Mouse (Mus musculus): Measurements from ENCODE around the gene Atxn1l. TPM values are rescaled to one million over a fixed set of nuclear protein-coding genes. Genes with fewer than 3 reads are reported as not detected.

Atxn1l gene
- total and polyA plus RNA-seq, 2 experiments from 2014 or later = 3.3 to 13.8 TPM

- Histone ChIP-seq H3K4me1 (ENCODE audit: control insufficient read depth, insufficient read depth) (no peaks in the 10 kb centered on the region), H3K9ac (replicated peaks; ENCODE audit: low read depth, low read length) (no peak overlapping the region), H3K27me3 (ENCODE audit: control insufficient read depth, insufficient read depth, low read length) (no peaks in the 10 kb centered on the region), H3K9me3 (replicated peaks; ENCODE audit: control insufficient read depth, low read length) (no peaks in the 10 kb centered on the region), H3K27ac (ENCODE audit: low read depth) (no peak overlapping the region), H3K36me3 (replicated peaks; ENCODE audit: control insufficient read depth, insufficient read depth, low read length) (peaks cover 90% of the 10 kb centered on the region), H3K4me2 (ENCODE audit: low read depth, low read length) (no peak overlapping the region), H3K4me3 (ENCODE audit: low read depth, low read length) (no peak overlapping the region)
- DNase-seq (ENCODE audit: low spot score) (no peak), ATAC-seq (ENCODE audit: insufficient read depth, low read depth) (no peak)
- WGBS = 82% methylated on average over 5 of the region's 5 CpGs
- TF ChIP-seq CTCF (IDR thresholded peaks at IDR 0.05; ENCODE audit: low read depth) (no peak), EP300 (IDR thresholded peaks at IDR 0.05; ENCODE audit: low read depth) (no peak)
Measured at GRCm38 (mm10) chr8:109714961-109715360, 22.6 kb downstream of the Atxn1l start.

GRCm38 (mm10) chr8:109712521-109712920, 25.0 kb downstream of the Atxn1l start:
- no peak overlapping the region for H3K9ac ChIP-seq (replicated peaks; ENCODE audit: low read depth, low read length)
- DNase-seq (ENCODE audit: low spot score) (no peak), ATAC-seq (ENCODE audit: insufficient read depth, low read depth) (no peak)
- no peak overlapping the region for H3K4me3 ChIP-seq (ENCODE audit: low read depth, low read length)
- no peaks in the 10 kb centered on the region for H3K27me3 ChIP-seq (ENCODE audit: control insufficient read depth, insufficient read depth, low read length)
- H3K4me1 ChIP-seq (ENCODE audit: control insufficient read depth, insufficient read depth) = no peaks in the 10 kb centered on the region
- H3K27ac ChIP-seq (ENCODE audit: low read depth) = no peak overlapping the region
- H3K4me2 ChIP-seq (ENCODE audit: low read depth, low read length) = no peak overlapping the region
- H3K36me3 ChIP-seq (replicated peaks; ENCODE audit: control insufficient read depth, insufficient read depth, low read length) = peaks cover 90% of the 10 kb centered on the region
- 88% methylated on average over 1 of the region's 1 CpGs for WGBS
- TF ChIP-seq EP300 (IDR thresholded peaks at IDR 0.05; ENCODE audit: low read depth) = no peak
- H3K9me3 ChIP-seq (replicated peaks; ENCODE audit: control insufficient read depth, low read length) = no peaks in the 10 kb centered on the region

GRCm38 (mm10) chr8:109707921-109708320, 29.6 kb downstream of the Atxn1l start:
- no peak overlapping the region for H3K4me2 ChIP-seq (ENCODE audit: low read depth, low read length)
- ATAC-seq (ENCODE audit: insufficient read depth, low read depth) (no peak), DNase-seq (ENCODE audit: low spot score) (no peak)
- no peaks in the 10 kb centered on the region for H3K9me3 ChIP-seq (replicated peaks; ENCODE audit: control insufficient read depth, low read length)
- no peak for TF ChIP-seq EP300 (IDR thresholded peaks at IDR 0.05; ENCODE audit: low read depth)
- TF ChIP-seq CTCF (IDR thresholded peaks at IDR 0.05; ENCODE audit: low read depth) = no peak
- peaks cover 54% of the 10 kb centered on the region for H3K36me3 ChIP-seq (replicated peaks; ENCODE audit: control insufficient read depth, insufficient read depth, low read length)
- peaks cover 16% of the 10 kb centered on the region for H3K4me1 ChIP-seq (ENCODE audit: control insufficient read depth, insufficient read depth)
- no peak overlapping the region for H3K27ac ChIP-seq (ENCODE audit: low read depth)
- no peaks in the 10 kb centered on the region for H3K27me3 ChIP-seq (ENCODE audit: control insufficient read depth, insufficient read depth, low read length)
- no peak overlapping the region for H3K4me3 ChIP-seq (ENCODE audit: low read depth, low read length)
- H3K9ac ChIP-seq (replicated peaks; ENCODE audit: low read depth, low read length) = no peak overlapping the region
- 92% methylated on average over 4 of the region's 4 CpGs for WGBS

- DNase-seq (ENCODE audit: low spot score) = peak; percentile 61
- Histone ChIP-seq H3K4me2 (ENCODE audit: low read depth, low read length) (peak overlapping the region; percentile 92), H3K9me3 (replicated peaks; ENCODE audit: control insufficient read depth, low read length) (no peaks in the 10 kb centered on the region), H3K9ac (replicated peaks; ENCODE audit: low read depth, low read length) (no peak overlapping the region), H3K27ac (ENCODE audit: low read depth) (no peak overlapping the region), H3K4me1 (ENCODE audit: control insufficient read depth, insufficient read depth) (peaks cover 16% of the 10 kb centered on the region), H3K27me3 (ENCODE audit: control insufficient read depth, insufficient read depth, low read length) (no peaks in the 10 kb centered on the region), H3K4me3 (ENCODE audit: low read depth, low read length) (peak overlapping the region; percentile 92), H3K36me3 (replicated peaks; ENCODE audit: control insufficient read depth, insufficient read depth, low read length) (peaks cover 43% of the 10 kb centered on the region)
- ATAC-seq (ENCODE audit: insufficient read depth, low read depth) = 0 out of 2 replicates have a peak, but pooled peaks have one; percentile 32
- TF ChIP-seq CTCF (IDR thresholded peaks at IDR 0.05; ENCODE audit: low read depth) (peak; percentile 75), EP300 (IDR thresholded peaks at IDR 0.05; ENCODE audit: low read depth) (no peak)
- 20% methylated on average over 2 of the region's 2 CpGs for WGBS
Measured at GRCm38 (mm10) chr8:109706874-109707237, 30.7 kb downstream of the Atxn1l start.

- peaks cover 37% of the 10 kb centered on the region for H3K36me3 ChIP-seq (replicated peaks; ENCODE audit: control insufficient read depth, insufficient read depth, low read length)
- peak overlapping the region; percentile 92 for H3K4me3 ChIP-seq (ENCODE audit: low read depth, low read length)
- H3K4me1 ChIP-seq (ENCODE audit: control insufficient read depth, insufficient read depth) = peaks cover 16% of the 10 kb centered on the region
- peak overlapping the region; percentile 92 for H3K4me2 ChIP-seq (ENCODE audit: low read depth, low read length)
- no peaks in the 10 kb centered on the region for H3K27me3 ChIP-seq (ENCODE audit: control insufficient read depth, insufficient read depth, low read length)
- ATAC-seq (ENCODE audit: insufficient read depth, low read depth) (no peak; the same call in 1 of the 2 replicates), DNase-seq (ENCODE audit: low spot score) (no peak)
- 3% methylated on average over 27 of the region's 30 CpGs for WGBS
- no peaks in the 10 kb centered on the region for H3K9me3 ChIP-seq (replicated peaks; ENCODE audit: control insufficient read depth, low read length)
- H3K27ac ChIP-seq (ENCODE audit: low read depth) = peak overlapping the region; percentile 90
- TF ChIP-seq EP300 (IDR thresholded peaks at IDR 0.05; ENCODE audit: low read depth) (no peak), CTCF (IDR thresholded peaks at IDR 0.05; ENCODE audit: low read depth) (no peak)
- H3K9ac ChIP-seq (replicated peaks; ENCODE audit: low read depth, low read length) = peak overlapping the region; percentile 95
Measured at GRCm38 (mm10) chr8:109706076-109706873, 31.3 kb downstream of the Atxn1l start.

All from heart, postnatal 0 days (tissue).